Mouse (Mus musculus) gastrocnemius, adult 18-20 months (tissue): Measurements from ENCODE around the gene Cbr2. TPM values are rescaled to one million over a fixed set of nuclear protein-coding genes. Genes with fewer than 3 reads are reported as not detected.
"Not testable (repeated sequence)": the region's sequence is repeated elsewhere in the genome, so short reads cannot be mapped to it uniquely, and the experiment has no call there.

Experiments
- DNase-seq: peaks from one replicate; pipeline ENCODE4 v3.0.0; 2021; ENCODE audit warnings: low spot score
- total RNA-seq, 2 experiments: library from RNA; stranded (reverse); gene quantifications; 2 replicates each; pipeline ENCODE4 v1.2.3; 2021

Gene Cbr2
- total RNA-seq, 2 experiments from 2014 or later = 11.6 to 16.9 TPM

- no peak for DNase-seq
These were observed 1.6 kb upstream of the Cbr2 start for GRCm38 (mm10) chr11:120733521-120733920.

- DNase-seq = no peak
These were observed 519 bp downstream of the Cbr2 start for GRCm38 (mm10) chr11:120731395-120731794.

GRCm38 (mm10) chr11:120730331-120730870, 1.5 kb downstream of the Cbr2 start:
- DNase-seq = no peak

GRCm38 (mm10) chr11:120729432-120730050, 2.4 kb downstream of the Cbr2 start:
- not testable (repeated sequence) for DNase-seq

- no peak for DNase-seq
These were observed 3.2 kb downstream of the Cbr2 start for GRCm38 (mm10) chr11:120728530-120729240.

- no peak for DNase-seq
These were observed 4.3 kb downstream of the Cbr2 start for GRCm38 (mm10) chr11:120727564-120727963.

- peak; percentile 95 for DNase-seq
These were observed 4.8 kb downstream of the Cbr2 start, which contains the start of gene Dcxr for GRCm38 (mm10) chr11:120727169-120727527. Dcxr (minus strand) TSS chr11:120727281.

- no peak for DNase-seq
These were observed 5.4 kb downstream of the Cbr2 start for GRCm38 (mm10) chr11:120726243-120727168.

- DNase-seq = no peak
These were observed 8.4 kb downstream of the Cbr2 start for GRCm38 (mm10) chr11:120723509-120723908.

GRCm38 (mm10) chr11:120722761-120723382, 9.0 kb downstream of the Cbr2 start:
- no peak for DNase-seq

- DNase-seq = no peak
These were observed 9.8 kb downstream of the Cbr2 start for GRCm38 (mm10) chr11:120722067-120722630.

GRCm38 (mm10) chr11:120721124-120722066, 10.5 kb downstream of the Cbr2 start, which contains the start of gene Rac3:
Rac3 (plus strand) TSS chr11:120721470.
- DNase-seq = no peak

- DNase-seq = peak; percentile 93
These were observed 11.5 kb downstream of the Cbr2 start for GRCm38 (mm10) chr11:120720450-120720849.

- DNase-seq = no peak
These were observed 12.0 kb downstream of the Cbr2 start for GRCm38 (mm10) chr11:120719841-120720376.

- no peak for DNase-seq
These were observed 12.7 kb downstream of the Cbr2 start for GRCm38 (mm10) chr11:120719242-120719641.

- DNase-seq = no peak
These were observed 16.8 kb downstream of the Cbr2 start for GRCm38 (mm10) chr11:120715131-120715530.

GRCm38 (mm10) chr11:120714546-120714945, 17.4 kb downstream of the Cbr2 start:
- no peak for DNase-seq

GRCm38 (mm10) chr11:120713580-120714518, 18.1 kb downstream of the Cbr2 start, which contains the start of the genes Cenpx and Lrrc45:
Cenpx (minus strand) TSS chr11:120713738.
Lrrc45 (plus strand) TSS chr11:120713925.
- DNase-seq = peak; percentile 99
